Mouse (Mus musculus): Measurements from ENCODE around the gene Prkca. TPM values are rescaled to one million over a fixed set of nuclear protein-coding genes. Genes with fewer than 3 reads are reported as not detected.

Gene Prkca
- polyA plus RNA-seq, 1 experiment from 2014 or later = 7.2 TPM

DNA sequence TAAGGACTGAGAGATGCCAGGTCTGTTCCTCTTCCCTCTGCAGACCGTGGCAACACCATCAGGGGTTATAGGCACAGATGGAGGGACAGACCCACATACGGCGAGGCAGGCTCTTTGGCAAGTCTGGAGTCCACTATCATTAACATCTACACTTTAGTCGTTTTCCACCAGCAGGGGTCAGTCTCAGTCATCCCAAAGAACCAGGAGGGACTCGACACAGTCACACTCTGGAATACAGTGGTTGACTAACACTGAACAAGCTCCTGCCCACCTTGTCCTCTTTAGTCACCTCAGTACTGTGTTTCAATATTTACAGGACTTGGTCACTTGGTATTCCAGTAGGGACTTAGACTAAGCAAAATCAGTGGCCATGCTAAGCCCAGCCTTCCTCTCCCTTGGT, 215.1 kb downstream of the Prkca start:
- no peak for ATAC-seq (replicated peaks)
- Histone ChIP-seq H3K9me3 (no peaks in the 10 kb centered on the region), H3K27me3 (replicated peaks) (no peaks in the 10 kb centered on the region), H3K9ac (no peak overlapping the region), H3K4me3 (no peak overlapping the region), H3K27ac (no peak overlapping the region), H3K36me3 (replicated peaks) (no peaks in the 10 kb centered on the region), H3K4me2 (no peak overlapping the region), H3K4me1 (no peaks in the 10 kb centered on the region)
- WGBS = 35% methylated on average over 5 of the region's 5 CpGs

DNA sequence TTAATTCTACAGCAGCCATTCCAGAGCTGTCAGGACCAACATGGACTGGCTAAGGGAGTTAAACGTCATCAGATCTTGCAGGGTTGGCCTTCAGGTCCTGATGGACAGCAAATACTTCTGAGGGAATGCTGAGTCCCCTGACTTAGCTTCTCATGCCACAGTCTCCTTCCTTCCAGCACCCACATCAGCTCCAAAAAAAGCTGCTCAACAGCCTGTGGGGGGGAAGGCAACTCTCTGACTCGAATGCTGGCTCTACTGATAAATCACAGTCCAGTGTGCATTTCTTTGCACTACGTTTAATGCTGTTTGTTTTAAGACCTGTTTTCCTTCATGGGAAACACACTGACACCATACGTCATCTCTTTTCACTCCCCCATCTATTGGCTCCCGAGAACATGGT, 215.8 kb downstream of the Prkca start:
- 88% methylated on average over 5 of the region's 5 CpGs for WGBS
- Histone ChIP-seq H3K4me1 (no peaks in the 10 kb centered on the region; the same call in 1 of the 2 replicates), H3K9ac (no peak overlapping the region), H3K4me3 (no peak overlapping the region), H3K27me3 (replicated peaks) (no peaks in the 10 kb centered on the region), H3K27ac (no peak overlapping the region), H3K4me2 (no peak overlapping the region), H3K36me3 (replicated peaks) (no peaks in the 10 kb centered on the region), H3K9me3 (no peaks in the 10 kb centered on the region)
- ATAC-seq (replicated peaks) = no peak

DNA sequence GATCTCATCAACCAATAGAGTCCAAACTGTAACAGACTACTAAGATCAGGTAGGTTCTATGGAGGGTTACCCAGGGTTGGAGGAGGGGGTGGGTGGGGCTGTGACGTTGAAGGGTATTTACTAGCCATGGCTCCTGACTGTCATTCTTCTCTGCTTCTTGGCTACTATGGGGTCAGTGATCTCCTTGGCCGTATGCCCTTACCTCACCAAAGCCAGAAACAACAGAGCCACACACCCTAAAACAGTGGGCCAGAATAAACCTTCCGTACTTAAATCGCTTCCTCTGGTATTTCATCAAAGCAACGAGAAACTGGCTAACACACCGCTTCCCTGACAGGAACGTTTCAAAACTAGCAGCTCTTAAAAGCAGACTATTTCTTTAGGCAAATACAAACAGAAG, 221.2 kb downstream of the Prkca start:
- no peaks in the 10 kb centered on the region; the same call in 1 of the 2 replicates for H3K4me1 ChIP-seq
- no peak overlapping the region for H3K27ac ChIP-seq
- no peaks in the 10 kb centered on the region for H3K36me3 ChIP-seq (replicated peaks)
- no peak for ATAC-seq (replicated peaks)
- no peak overlapping the region for H3K9ac ChIP-seq
- no peak overlapping the region for H3K4me3 ChIP-seq
- 90% methylated on average over 7 of the region's 7 CpGs for WGBS
- H3K9me3 ChIP-seq = no peaks in the 10 kb centered on the region
- no peak overlapping the region for H3K4me2 ChIP-seq
- H3K27me3 ChIP-seq (replicated peaks) = no peaks in the 10 kb centered on the region

DNA sequence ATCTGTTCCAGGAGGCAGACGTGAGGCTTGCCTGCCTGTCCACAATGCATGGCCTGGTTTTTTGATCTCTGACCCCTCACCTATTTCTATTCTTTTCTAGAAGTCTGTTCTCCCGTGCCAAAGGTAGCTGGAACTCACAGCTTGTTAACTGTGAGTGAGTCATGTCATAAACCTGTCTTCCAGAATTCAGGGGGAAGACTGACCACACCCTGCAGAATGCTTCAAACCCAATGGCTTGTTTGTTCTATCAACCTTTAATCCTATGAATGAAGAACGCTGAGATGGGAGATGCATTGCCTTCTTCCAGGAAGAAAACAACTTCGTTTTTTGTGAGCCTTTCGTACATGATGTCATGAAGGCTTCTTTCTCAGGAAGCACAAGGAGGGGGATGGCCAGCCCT, 223.0 kb downstream of the Prkca start:
- no peaks in the 10 kb centered on the region for H3K9me3 ChIP-seq
- no peaks in the 10 kb centered on the region for H3K36me3 ChIP-seq (replicated peaks)
- ATAC-seq (replicated peaks) = no peak
- H3K4me1 ChIP-seq = no peaks in the 10 kb centered on the region; the same call in 1 of the 2 replicates
- H3K9ac ChIP-seq = no peak overlapping the region
- no peaks in the 10 kb centered on the region for H3K27me3 ChIP-seq (replicated peaks)
- WGBS = 82% methylated on average over 5 of the region's 5 CpGs
- no peak overlapping the region for H3K4me2 ChIP-seq
- no peak overlapping the region for H3K27ac ChIP-seq
- H3K4me3 ChIP-seq = no peak overlapping the region

DNA sequence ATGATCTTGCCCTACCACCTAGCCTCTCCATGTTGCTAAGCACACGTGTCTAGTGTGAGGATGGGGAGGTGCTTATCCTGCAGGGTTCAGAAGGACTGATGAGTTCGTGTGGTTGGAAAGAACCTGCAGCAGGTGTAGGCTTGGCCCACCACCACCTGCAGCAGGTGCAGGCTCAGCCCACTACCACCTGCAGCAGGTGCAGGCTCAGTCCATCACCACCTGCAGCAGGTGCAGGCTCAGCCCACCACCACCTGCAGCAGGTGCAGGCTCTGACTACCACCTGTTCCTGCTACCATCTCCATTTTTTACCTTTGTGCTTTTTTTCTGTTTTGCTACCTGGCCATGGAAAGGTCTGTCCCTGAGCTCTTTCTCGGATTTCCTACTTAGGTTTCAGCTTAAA, 223.9 kb downstream of the Prkca start:
- Histone ChIP-seq H3K4me2 (no peak overlapping the region), H3K9me3 (no peaks in the 10 kb centered on the region), H3K27me3 (replicated peaks) (no peaks in the 10 kb centered on the region), H3K27ac (no peak overlapping the region), H3K9ac (no peak overlapping the region), H3K36me3 (replicated peaks) (no peaks in the 10 kb centered on the region), H3K4me1 (no peaks in the 10 kb centered on the region; the same call in 1 of the 2 replicates), H3K4me3 (no peak overlapping the region)
- WGBS = 88% methylated on average over 3 of the region's 3 CpGs
- ATAC-seq (replicated peaks) = no peak

DNA sequence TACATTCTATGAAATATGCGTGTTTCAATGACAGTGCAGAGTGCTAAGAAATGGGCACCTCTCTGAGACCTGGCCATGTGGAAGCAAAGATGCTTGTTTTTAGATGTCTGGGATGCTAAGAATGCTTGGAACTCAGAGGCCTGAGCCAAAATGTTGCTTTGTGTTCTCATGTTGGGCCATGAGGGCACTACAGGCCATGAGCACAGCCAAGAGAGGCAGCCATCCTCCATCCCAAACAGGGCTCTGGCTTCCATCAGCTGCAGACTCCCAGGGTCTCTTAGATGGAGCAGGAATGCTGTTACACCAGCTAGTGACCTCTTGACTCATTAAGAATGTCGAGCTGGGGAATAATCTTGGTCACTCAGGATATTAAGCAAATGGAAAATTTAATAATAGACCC, 224.9 kb downstream of the Prkca start:
- Histone ChIP-seq H3K27ac (no peak overlapping the region), H3K4me1 (no peaks in the 10 kb centered on the region; the same call in 1 of the 2 replicates), H3K27me3 (replicated peaks) (no peaks in the 10 kb centered on the region), H3K9me3 (no peaks in the 10 kb centered on the region), H3K36me3 (replicated peaks) (no peaks in the 10 kb centered on the region), H3K9ac (no peak overlapping the region), H3K4me3 (no peak overlapping the region), H3K4me2 (no peak overlapping the region)
- 80% methylated on average over 2 of the region's 2 CpGs for WGBS
- no peak for ATAC-seq (replicated peaks)

DNA sequence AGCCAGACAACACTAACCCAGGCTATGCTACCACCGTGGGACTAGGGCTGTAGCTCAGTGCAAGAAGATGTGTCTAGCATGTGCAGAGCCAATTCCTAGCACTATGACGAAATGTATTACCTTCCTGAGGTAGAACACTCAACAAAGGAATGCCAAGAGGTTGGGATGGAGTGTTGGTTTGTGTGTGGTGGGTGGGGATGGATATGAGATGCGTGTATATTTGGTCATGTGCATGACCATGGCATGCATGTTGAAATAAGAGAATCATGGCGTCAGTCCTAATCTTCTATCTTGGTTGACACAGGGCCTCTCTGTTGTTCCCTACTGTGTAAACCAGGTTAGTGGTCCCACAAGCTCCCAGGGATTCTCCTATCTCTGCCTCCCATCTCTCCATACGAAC, 225.5 kb downstream of the Prkca start:
- ATAC-seq (replicated peaks) = no peak
- no peaks in the 10 kb centered on the region for H3K4me1 ChIP-seq
- 91% methylated on average over 5 of the region's 5 CpGs for WGBS

DNA sequence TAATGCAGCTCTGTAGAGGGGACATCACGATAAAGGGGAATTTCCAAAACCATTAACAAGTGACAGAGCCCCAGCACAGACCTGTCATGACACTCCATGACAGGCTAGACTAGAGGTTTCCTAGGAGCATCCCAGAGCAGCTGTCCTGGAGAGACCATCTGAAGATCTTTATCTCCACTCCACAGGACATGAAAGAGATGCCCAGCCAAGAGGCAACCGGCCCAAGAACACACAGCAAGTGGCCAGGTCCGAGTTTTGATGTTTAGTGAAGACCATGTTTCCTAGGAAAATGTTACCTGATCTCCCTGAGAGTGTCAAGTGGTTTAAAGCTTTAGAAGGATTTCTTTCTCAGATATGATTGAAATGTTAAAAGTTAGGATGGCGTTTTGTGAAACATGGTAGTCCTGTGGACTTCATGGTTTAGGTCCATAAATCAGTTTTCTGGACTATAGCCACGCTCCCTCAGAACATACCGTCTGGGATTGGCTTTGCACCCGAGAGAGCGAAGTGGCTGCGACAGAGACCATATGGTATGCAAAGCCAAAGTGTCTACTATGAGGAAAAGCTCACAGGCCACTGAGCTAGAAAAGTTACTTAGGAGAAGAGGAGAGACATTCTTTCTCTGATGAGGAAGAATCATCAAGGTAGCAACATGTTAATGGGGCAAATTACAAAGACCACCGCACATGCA, 226.2 kb downstream of the Prkca start:
- WGBS = 87% methylated on average over 10 of the region's 10 CpGs
- no peak overlapping the region for H3K9ac ChIP-seq
- no peak overlapping the region for H3K4me2 ChIP-seq
- ATAC-seq (replicated peaks) = no peak
- H3K27ac ChIP-seq = no peak overlapping the region
- no peaks in the 10 kb centered on the region for H3K36me3 ChIP-seq (replicated peaks)
- no peaks in the 10 kb centered on the region for H3K9me3 ChIP-seq
- H3K4me3 ChIP-seq = no peak overlapping the region
- no peaks in the 10 kb centered on the region for H3K4me1 ChIP-seq
- H3K27me3 ChIP-seq (replicated peaks) = no peaks in the 10 kb centered on the region

More for the DNA sequence above, 225.5 kb downstream of the Prkca start:
- no peak overlapping the region for H3K27ac ChIP-seq
- H3K27me3 ChIP-seq (replicated peaks) = no peaks in the 10 kb centered on the region
- no peak overlapping the region for H3K9ac ChIP-seq
- no peak overlapping the region for H3K4me2 ChIP-seq
- no peaks in the 10 kb centered on the region for H3K9me3 ChIP-seq
- H3K36me3 ChIP-seq (replicated peaks) = no peaks in the 10 kb centered on the region
- no peak overlapping the region for H3K4me3 ChIP-seq

DNA sequence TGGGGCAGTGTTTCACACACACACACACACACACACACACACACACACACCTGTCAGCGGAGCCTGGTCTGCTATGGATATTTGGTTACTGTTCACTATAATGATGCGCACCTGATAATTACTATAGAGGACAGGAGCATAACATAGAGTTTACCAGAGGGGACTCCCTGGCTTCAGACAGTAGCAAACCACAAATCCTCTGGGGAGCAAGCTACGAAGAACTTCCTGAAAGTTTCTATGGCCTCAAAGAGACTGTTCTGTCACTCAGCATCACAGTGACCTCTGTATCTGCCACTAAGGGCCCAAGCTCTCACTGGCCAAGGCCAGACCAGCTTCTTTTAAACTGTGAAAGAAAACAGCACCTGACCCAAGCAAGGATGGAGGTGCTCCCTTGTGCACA, 229.6 kb downstream of the Prkca start:
- Histone ChIP-seq H3K4me2 (no peak overlapping the region), H3K9ac (no peak overlapping the region), H3K9me3 (no peaks in the 10 kb centered on the region), H3K27ac (no peak overlapping the region), H3K27me3 (replicated peaks) (no peaks in the 10 kb centered on the region), H3K36me3 (replicated peaks) (no peaks in the 10 kb centered on the region), H3K4me1 (no peaks in the 10 kb centered on the region), H3K4me3 (no peak overlapping the region)
- 96% methylated on average over 3 of the region's 3 CpGs for WGBS
- no peak for ATAC-seq (replicated peaks)

DNA sequence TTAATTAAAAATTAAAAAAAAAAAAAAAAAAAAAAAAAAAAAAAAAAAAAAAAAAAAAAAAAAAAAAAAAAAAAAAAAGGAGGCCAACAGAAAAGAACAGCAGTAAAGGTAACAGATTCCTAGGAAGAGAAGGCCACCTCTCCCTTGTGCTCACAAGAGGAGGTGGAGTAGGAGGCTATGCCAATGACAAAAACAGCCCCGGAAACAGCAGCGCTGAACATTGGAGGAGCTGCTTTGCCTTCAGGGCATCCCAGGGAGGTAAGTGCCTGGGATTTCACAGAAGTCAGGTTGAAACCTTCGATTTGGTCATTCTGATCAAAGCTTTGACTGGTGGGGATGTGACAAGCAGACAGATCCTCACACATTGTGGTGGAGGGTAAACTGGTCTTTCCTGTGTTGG, 231.3 kb downstream of the Prkca start:
- H3K4me3 ChIP-seq = no peak overlapping the region
- 60% methylated on average over 3 of the region's 3 CpGs for WGBS
- no peak overlapping the region for H3K4me2 ChIP-seq
- H3K36me3 ChIP-seq (replicated peaks) = no peaks in the 10 kb centered on the region
- H3K4me1 ChIP-seq = no peaks in the 10 kb centered on the region
- no peak for ATAC-seq (replicated peaks)
- H3K27ac ChIP-seq = no peak overlapping the region
- no peaks in the 10 kb centered on the region for H3K9me3 ChIP-seq
- H3K9ac ChIP-seq = no peak overlapping the region
- H3K27me3 ChIP-seq (replicated peaks) = no peaks in the 10 kb centered on the region

DNA sequence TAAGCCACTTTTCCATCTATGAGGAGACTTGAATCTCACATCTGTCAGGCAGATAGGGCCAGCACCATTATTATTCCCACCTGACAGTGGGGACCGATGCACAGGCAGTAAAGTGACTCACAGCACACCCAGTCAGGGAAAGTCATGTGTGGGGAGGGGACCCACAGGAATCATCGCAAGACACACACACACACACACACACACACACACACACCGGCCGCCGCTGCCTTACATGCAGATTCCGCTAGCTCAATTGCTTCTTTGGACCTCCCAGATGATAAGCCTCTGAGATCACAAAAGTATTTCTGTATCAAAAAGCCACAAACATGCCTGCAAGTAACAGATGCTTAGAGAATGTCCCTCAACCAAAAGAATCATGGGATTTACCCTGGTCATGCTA, 239.6 kb downstream of the Prkca start:
- 95% methylated on average over 6 of the region's 6 CpGs for WGBS
- Histone ChIP-seq H3K4me2 (no peak overlapping the region), H3K9me3 (no peaks in the 10 kb centered on the region), H3K27ac (no peak overlapping the region), H3K36me3 (replicated peaks) (no peaks in the 10 kb centered on the region), H3K4me1 (no peaks in the 10 kb centered on the region), H3K27me3 (replicated peaks) (no peaks in the 10 kb centered on the region), H3K9ac (no peak overlapping the region), H3K4me3 (no peak overlapping the region)
- ATAC-seq (replicated peaks) = no peak

DNA sequence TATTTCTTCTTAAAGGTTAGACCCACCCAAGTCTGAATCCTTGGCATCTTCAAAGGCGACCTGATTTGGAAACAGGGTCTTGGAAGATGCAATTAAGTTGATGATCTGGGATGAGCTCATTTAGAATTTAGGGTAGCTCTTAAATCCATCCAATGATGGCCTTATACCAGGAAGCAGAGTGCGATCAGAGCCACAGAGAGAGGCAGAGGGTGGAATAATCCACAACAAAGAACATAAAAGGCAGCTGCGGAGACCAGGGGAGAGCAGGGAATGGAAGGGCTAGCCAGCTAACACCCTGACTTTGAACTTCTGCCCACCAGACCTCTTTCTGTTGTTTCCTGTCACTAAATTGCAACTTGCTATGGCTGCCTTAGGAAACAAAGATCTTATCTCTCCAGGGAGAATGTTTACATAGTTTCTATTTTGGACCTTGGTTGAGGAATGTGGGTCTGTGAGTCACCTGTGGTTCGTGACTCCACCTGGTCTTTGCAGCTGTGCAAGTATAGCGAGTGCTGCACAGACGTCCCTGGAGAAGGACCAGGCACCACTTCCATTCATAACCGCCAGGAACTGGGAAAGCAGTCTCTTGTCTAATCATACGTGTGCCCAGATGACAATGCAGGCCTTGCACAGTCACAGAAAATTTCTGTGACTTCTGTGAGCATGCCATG, 242.3 kb downstream of the Prkca start:
- Histone ChIP-seq H3K9ac (no peak overlapping the region), H3K4me2 (no peak overlapping the region), H3K27ac (no peak overlapping the region), H3K36me3 (replicated peaks) (no peaks in the 10 kb centered on the region), H3K4me3 (no peak overlapping the region), H3K27me3 (replicated peaks) (no peaks in the 10 kb centered on the region), H3K9me3 (no peaks in the 10 kb centered on the region), H3K4me1 (no peaks in the 10 kb centered on the region)
- no peak for ATAC-seq (replicated peaks)
- 77% methylated on average over 8 of the region's 8 CpGs for WGBS

DNA sequence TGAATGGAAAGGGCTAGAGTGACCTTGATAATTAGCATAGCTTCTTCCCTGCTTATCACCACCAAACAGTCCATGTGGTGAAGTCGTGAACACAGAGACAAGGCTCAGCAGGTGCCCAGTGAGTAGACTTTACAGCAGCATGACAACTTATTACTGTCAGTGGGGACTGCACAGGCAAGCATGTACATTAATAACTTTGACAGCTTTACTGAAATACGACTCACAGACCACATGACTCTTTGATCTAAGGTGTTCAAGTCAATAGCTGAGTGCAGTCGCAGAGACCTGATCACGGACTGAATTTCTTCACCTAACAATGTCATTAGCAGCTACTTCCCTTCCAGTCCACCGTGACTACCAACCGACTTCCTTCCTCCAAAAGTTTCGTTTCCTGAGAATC, 245.4 kb downstream of the Prkca start:
- Histone ChIP-seq H3K27ac (no peak overlapping the region), H3K4me2 (no peak overlapping the region), H3K9ac (no peak overlapping the region), H3K4me1 (no peaks in the 10 kb centered on the region), H3K9me3 (no peaks in the 10 kb centered on the region), H3K27me3 (replicated peaks) (no peaks in the 10 kb centered on the region), H3K4me3 (no peak overlapping the region), H3K36me3 (replicated peaks) (no peaks in the 10 kb centered on the region)
- WGBS = 85% methylated on average over 7 of the region's 7 CpGs
- no peak for ATAC-seq (replicated peaks)
